Comparison of ENCODE assay signal across 24 mouse cellular contexts in genomic region chr12:106178688-106179205, GRCm38 (mm10).
"Had no signal": no experiment of that assay in that cellular context is flagged by ENCODE, and none has a peak within 500 bp of the region (broad histone marks: within the 10 kb centered on the region; RNA-seq: fewer than 3 reads in every experiment).

No protein-coding gene starts in this region.

- DNase-seq: gastrocnemius, adult 2 months; gastrocnemius, postnatal 10 days; gastrocnemius, postnatal 25 days; heart, adult 18-20 months; heart, postnatal 10 days; heart, postnatal 4 days; kidney, adult 18-20 months; kidney, adult 8-10 months; kidney, postnatal 10 days; kidney, postnatal 25 days; kidney, postnatal 4 days; liver; liver, embryonic 13.5 days had no signal

- ATAC-seq: inflammation-experienced regulatory T-cells, adult 6 months; intestine, embryonic 15.5 days; intestine, postnatal 0 days had no signal

- H3K4me2 ChIP-seq: heart, embryonic 12.5 days; hindbrain, embryonic 14.5 days; intestine, embryonic 15.5 days; limb, embryonic 12.5 days; liver, embryonic 11.5 days; liver, embryonic 13.5 days; liver, embryonic 15.5 days had no signal

- H3K27ac ChIP-seq: gastrocnemius, adult 2 months; heart, embryonic 10.5 days; hindbrain, embryonic 14.5 days; intestine, embryonic 15.5 days; layer of hippocampus, adult 2 months; limb, embryonic 10.5 days; limb, embryonic 12.5 days; liver, embryonic 13.5 days; liver, embryonic 15.5 days had no signal

- H3K4me1 ChIP-seq: liver, embryonic 13.5 days; liver, embryonic 15.5 days had no signal

- H3K9me3 ChIP-seq: heart, embryonic 10.5 days; heart, embryonic 12.5 days; intestine, embryonic 15.5 days; limb, embryonic 10.5 days; liver, embryonic 13.5 days; liver, embryonic 15.5 days had no signal

- H3K36me3 ChIP-seq: heart, embryonic 10.5 days; heart, embryonic 12.5 days; intestine, embryonic 15.5 days; limb, embryonic 10.5 days; limb, embryonic 12.5 days; liver, embryonic 13.5 days; liver, embryonic 15.5 days had no signal

- H3K9ac ChIP-seq: heart, embryonic 12.5 days; hindbrain, embryonic 14.5 days; intestine, embryonic 15.5 days; limb, embryonic 12.5 days; liver, embryonic 13.5 days; liver, embryonic 15.5 days had no signal

- H3K4me3 ChIP-seq: gastrocnemius, adult 2 months; heart, embryonic 10.5 days; heart, embryonic 12.5 days; intestine, embryonic 15.5 days; layer of hippocampus, adult 2 months; limb, embryonic 10.5 days; limb, embryonic 12.5 days; liver, embryonic 13.5 days; liver, embryonic 15.5 days had no signal
